Mouse (Mus musculus) mesoderm, embryonic 11.5 days (tissue): ENCODE measurements at regions not wholly inside any gene's neighbourhood (a gene's known extent, or its start where the extent isn't known, plus 50 kb on each side); places are given as distances from the start of the nearest gene placed in this dataset.
A peak's percentile ranks its signal among the peaks of the same experiment; 100 is the strongest.

ENCODE experiments used
- DNase-seq: peaks from one replicate; pipeline ENCODE4 v3.0.0-alpha.2; 2012; ENCODE audit warnings: low read depth, low spot score

DNA sequence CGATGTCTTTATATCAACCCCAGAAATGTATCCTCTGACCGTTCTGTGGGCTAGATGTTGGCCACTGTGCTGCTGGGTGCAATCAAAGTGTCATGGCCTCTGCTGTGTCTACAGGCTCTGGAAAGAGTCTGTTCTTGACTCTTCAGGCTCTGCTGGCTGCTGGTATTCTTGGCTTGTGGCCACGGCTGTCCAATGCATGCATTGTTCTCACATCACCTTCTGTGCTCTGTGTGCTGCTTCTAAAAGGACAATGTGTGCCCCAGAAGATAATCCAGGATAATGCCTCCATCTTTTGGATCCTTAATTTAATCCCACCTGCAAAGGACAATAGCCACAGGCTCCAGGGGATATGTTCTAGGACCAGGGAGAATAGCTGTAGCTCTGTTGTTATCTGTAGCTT lies 77.5 kb upstream of the Dapl1 start:
- no peak for DNase-seq

GRCm38 (mm10) chr2:59407512-59407988 lies 76.9 kb upstream of the Dapl1 start:
- DNase-seq, result peak; percentile 30

GRCm38 (mm10) chr2:59408040-59408587 lies 76.3 kb upstream of the Dapl1 start:
- DNase-seq, result no peak

DNA sequence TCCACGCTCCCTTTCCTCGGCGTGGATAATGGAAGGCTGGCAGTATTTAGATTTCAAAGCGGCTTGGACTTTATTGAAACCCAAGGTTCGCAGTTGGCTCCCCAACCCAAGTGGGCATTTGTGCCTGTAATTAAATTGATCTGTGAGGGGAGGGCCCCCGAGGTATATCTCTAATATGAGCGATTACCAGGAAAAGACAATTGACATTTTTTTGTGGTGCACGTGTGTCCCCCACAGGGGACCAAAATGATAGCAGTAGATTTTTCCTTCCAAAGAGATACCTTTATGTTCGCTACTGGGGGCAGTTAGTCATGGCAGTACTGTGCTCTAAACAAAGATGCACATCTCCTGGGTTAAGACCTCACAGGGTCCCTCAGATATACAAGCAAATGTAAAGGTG lies 69.8 kb upstream of the Dapl1 start:
- DNase-seq, result no peak

GRCm38 (mm10) chr2:59416491-59417195 lies 67.8 kb upstream of the Dapl1 start:
- no peak for DNase-seq

- peak; percentile 63 for DNase-seq
Measured at GRCm38 (mm10) chr2:59417384-59417955, 67.0 kb upstream of the Dapl1 start.

DNA sequence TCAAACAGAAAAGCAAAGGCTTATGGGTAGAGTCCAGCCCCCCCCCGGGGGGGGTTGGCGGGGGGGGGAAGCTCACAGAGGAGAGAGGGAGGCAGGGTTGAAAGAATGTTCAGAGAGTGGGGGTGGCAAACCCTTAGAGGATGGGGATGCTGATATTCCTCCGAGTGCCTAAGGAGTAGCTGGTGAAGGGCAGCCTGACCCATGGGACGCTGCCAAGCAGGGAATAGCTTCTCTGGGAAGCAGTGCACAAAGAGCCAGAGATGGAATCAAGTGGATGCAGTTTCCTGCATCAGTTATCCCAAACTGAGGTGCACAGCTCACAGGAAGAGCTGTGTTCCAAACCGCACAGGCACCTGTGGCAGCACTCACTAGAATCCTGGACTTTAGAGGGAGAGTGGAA lies 64.0 kb upstream of the Dapl1 start:
- no peak for DNase-seq

DNA sequence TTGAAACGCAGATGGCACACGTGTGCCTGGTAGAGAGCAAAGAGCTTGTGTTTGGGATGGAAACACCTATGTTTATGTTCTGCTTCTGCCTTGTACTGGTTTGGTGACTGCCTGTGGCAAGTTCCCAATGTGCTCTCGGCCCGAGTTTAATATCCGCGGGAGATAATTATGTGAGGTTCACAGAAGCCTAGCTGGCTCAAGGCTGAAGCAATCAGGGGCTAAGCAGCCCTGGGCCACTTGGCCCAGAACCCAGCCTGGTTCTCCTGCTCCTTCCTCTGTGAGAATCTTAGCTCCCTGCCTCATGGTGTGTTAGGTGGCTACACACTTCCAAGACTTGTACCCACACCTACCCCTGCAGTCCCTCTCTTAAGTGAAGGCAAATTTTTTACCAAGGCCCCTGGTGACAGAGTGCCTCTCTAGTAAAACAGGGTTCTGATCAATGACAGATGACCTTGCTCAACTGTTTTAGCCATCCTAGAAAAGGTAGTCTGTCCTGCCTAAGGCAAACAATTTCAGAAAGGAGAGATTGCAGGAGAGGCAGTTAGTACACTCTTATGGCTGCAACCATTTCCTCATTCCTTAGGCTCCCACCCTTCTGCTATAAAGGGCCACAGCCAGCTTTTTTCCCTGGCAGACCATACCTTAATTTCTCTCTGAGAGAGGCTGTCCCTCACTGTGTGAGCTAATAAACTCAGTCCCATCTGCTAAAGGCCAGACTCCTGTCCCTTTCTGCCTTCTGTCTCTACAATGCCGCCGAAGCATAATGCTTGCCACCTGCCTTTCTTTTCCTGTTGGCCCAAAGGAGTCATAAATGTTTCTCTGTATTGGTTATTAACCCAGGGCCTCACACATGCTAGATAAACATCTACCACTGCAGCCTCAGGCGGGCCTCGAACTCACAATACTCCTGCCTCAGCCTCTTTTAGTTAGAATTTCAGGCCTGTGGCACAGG lies 61.9 kb upstream of the Dapl1 start:
- DNase-seq, result no peak

GRCm38 (mm10) chr2:59424205-59424604 lies 60.2 kb upstream of the Dapl1 start:
- no peak for DNase-seq

GRCm38 (mm10) chr2:59424729-59425128 lies 59.7 kb upstream of the Dapl1 start:
- peak; percentile 63 for DNase-seq

- no peak for DNase-seq
Measured at GRCm38 (mm10) chr2:59425876-59426275, 58.6 kb upstream of the Dapl1 start.

- no peak for DNase-seq
Measured at GRCm38 (mm10) chr2:59431466-59431865, 53.0 kb upstream of the Dapl1 start.

DNA sequence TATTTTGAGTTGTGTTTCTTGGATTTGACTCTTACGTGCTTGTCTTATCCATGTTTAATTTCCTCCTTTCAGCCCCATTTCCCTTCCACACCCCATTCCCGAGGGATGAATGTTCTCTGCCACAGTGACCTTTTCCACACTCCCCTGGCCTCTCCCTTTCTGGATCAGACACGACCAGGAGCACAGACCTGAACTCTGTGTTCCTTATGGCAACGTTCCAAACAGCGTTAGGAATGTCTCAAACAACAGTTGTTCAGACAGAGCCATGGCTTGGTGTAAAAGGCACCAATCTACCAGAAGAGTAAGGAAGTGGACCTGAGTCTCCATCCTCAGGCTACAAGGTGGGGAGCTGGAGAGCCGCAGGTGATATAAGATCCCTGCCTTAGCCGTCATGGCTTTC lies 52.6 kb upstream of the Dapl1 start:
- DNase-seq, result no peak
